Mouse (Mus musculus): ENCODE measurements around the gene Tbkbp1. TPM values are rescaled to one million over a fixed set of nuclear protein-coding genes. Genes with fewer than 3 reads are reported as not detected.

Gene Tbkbp1
- 13.8 and 20.3 TPM in 2 replicates for polyA plus RNA-seq (2012; ENCODE audit: low replicate concordance)

DNA sequence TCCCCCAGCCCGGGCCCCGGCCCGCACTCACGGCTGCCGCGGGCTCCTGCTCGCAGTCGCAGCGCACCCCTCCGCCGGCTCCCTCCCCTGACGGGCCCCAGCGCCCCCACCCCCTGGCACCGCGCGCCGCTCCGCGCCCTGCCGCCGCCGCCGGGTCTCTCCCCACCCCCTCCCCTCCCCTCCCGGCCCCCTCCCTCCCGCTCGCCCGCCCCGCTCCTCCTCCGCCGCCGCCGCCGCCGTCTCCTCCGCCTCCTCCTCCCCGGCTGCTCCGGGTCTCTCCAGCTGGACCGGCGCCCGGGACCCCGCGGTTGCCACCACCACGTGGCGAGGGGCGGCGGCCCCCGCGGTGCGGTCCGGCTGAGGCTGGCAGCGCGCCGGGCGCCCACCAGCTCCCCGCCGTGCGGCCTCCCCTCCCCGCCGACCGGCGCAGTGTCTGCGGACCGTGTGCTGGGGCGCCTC, at the start of gene Tbkbp1:
TSS of gene Tbkbp1 (minus strand) at position 153 of the 459 bp plus-strand sequence.

GRCm38 (mm10) chr11:97187764-97188642, 36.7 kb upstream of the Tbkbp1 start, which contains the start of gene Kpnb1:
Kpnb1 (minus strand) TSS chr11:97187881.

DNA sequence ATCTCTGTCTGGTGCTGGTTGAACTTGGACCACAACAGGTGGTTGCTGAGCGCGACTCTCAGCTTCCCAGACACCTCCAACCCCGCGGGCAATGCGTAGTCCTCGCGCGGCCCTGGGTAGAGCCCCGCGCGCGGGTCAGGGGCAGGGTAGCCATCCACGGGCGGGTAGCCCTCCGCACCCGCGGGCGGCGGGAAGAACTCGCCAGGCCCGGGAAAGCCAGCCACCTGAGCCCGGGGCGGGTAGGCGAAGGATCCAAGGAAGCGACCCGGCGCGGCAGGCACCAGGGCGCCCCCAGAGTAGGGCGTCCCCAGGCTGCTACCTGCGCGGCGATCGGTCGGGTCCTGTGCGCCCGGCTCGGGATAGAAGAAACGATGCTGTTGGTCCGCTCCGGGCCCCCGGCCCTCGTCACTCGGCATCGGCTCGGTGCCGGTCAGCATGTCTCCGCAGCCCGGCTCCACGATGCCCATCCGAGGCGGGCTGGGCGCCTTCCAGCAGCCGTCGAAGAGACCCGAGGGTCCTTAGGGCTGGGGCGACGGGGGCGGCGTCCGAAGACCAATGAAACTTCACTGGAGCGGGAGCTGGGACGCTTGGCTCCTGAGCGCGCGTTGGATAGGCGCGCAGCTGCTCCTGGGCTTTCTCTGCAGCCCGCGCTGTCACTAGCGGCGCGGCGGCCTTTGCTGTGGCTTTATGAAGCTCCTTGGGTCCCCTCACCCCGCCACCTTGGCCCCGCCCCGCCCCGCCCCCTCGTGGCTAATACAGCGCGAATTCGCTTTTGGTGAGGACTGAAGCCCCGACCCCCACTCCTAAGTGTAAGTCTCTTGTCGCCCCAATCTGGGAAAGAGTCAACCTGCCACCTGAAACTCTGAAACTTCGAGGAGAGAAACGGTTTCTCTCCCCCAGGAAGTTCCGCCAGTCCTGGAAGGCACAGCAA, 36.4 kb downstream of the Tbkbp1 start, which contains the start of gene Tbx21:
TSS of gene Tbx21 (minus strand) at position 661 of the 931 bp plus-strand sequence.

Other genes with a start within 250 kb of the Tbkbp1 start
- gene Cdk5rap3, start 235.0 kb downstream of the Tbkbp1 start, polyA plus RNA-seq (2012; ENCODE audit: low replicate concordance): 12.3 and 25.9 TPM in 2 replicates
- not detected in 2 replicates for gene Prr15l, start 223.4 kb downstream of the Tbkbp1 start, polyA plus RNA-seq (2012; ENCODE audit: low replicate concordance)
- 13.1 and 20.4 TPM in 2 replicates for gene Pnpo, start 207.5 kb downstream of the Tbkbp1 start, polyA plus RNA-seq (2012; ENCODE audit: low replicate concordance)
- gene Sp2, start 168.5 kb downstream of the Tbkbp1 start, polyA plus RNA-seq (2012; ENCODE audit: low replicate concordance): 90.0 and 123 TPM in 2 replicates
- gene Sp6, start 138.1 kb downstream of the Tbkbp1 start, polyA plus RNA-seq (2012; ENCODE audit: low replicate concordance): 0.51 and 0.55 TPM in 2 replicates
- 15.1 and 19.3 TPM in 2 replicates for gene Scrn2, start 121.6 kb downstream of the Tbkbp1 start, polyA plus RNA-seq (2012; ENCODE audit: low replicate concordance)
- 0.13 TPM in 1 of 2 replicates, not detected in the other for gene Lrrc46, start 110.1 kb downstream of the Tbkbp1 start, polyA plus RNA-seq (2012; ENCODE audit: low replicate concordance)
- gene Mrpl10, start 109.9 kb downstream of the Tbkbp1 start, polyA plus RNA-seq (2012; ENCODE audit: low replicate concordance): 29.9 and 38.4 TPM in 2 replicates
- 8.0 and 21.9 TPM in 2 replicates for gene Osbpl7, start 100.9 kb downstream of the Tbkbp1 start, polyA plus RNA-seq (2012; ENCODE audit: low replicate concordance)
- gene Tbx21, start 36.2 kb downstream of the Tbkbp1 start, polyA plus RNA-seq (2012; ENCODE audit: low replicate concordance): 4.4 and 13.3 TPM in 2 replicates
- 34.2 and 43.7 TPM in 2 replicates for gene Kpnb1, start 36.4 kb upstream of the Tbkbp1 start, polyA plus RNA-seq (2012; ENCODE audit: low replicate concordance)
- gene Npepps, start 129.1 kb upstream of the Tbkbp1 start, polyA plus RNA-seq (2012; ENCODE audit: low replicate concordance): 34.9 and 36.2 TPM in 2 replicates
- gene Mrpl45, start 164.2 kb upstream of the Tbkbp1 start, polyA plus RNA-seq (2012; ENCODE audit: low replicate concordance): 4.7 and 6.5 TPM in 2 replicates
- gene Gpr179, start 200.6 kb upstream of the Tbkbp1 start, polyA plus RNA-seq (2012; ENCODE audit: low replicate concordance): 0.06 and 0.09 TPM in 2 replicates
- 12.1 and 14.7 TPM in 2 replicates for gene Socs7, start 211.1 kb upstream of the Tbkbp1 start, polyA plus RNA-seq (2012; ENCODE audit: low replicate concordance)